Comparison of ENCODE assay signal across 8 mouse cellular contexts in the genomic region with DNA sequence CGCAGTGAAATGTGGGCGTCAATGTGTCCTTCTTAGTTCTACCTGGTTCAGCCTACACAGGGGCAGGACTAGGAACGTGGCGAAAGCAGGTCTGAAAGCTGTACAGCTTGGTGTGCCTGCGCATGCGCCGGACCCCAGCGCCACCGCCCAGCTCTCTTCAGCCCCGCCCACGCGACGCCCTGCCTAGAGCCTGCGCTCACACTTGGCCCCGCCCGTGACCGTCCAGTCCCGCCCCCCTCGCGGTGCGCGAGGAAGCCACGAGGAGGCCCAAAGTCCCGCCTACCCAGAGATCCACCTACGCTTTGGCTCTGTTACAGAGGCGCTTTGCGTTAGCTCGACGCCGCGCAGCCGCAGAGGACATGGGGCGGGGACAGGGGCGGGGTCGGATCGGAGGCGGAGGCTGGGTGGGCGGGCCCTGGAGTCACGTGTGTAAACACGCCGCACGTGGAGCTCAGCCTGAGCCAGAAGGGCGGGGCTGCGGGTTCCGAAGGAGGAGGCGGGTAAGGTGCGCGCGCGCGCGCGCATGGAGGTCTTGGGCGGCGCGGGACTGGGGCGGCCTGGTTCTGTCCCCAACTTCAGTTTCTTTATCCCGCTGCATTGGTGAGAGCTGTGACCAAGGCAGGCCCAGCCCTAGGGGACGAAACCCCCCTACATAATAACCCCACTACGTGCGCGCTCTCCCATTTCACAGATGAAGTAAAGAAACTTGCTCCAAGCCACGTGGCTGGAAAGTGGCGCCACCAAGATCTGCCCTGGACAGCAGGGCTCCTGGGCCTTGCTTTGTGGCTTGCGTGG. TPM values are rescaled to one million over a fixed set of nuclear protein-coding genes. Genes with fewer than 3 reads are reported as not detected.
DNase-seq lines count a peak whose midpoint lies in the region; ATAC-seq and TF ChIP-seq lines count a peak whose summit lies in the region.

No protein-coding gene starts in this region.

- no peak overlapping the region; the same call in 1 of the 2 replicates for H3K9ac ChIP-seq in embryonic facial prominence, embryonic 15.5 days
- 0 out of 2 replicates have a peak overlapping the region, but pooled peaks have one; percentile 40 for H3K9ac ChIP-seq in limb, embryonic 14.5 days (ENCODE audit: low read depth, low read length, severe bottlenecking)
- peak overlapping the region; percentile 55 for H3K9ac ChIP-seq in midbrain, postnatal 0 days (replicated peaks; ENCODE audit: low read length, poor library complexity, severe bottlenecking)

- no peaks in the 10 kb centered on the region for H3K36me3 ChIP-seq in embryonic facial prominence, embryonic 15.5 days
- no peaks in the 10 kb centered on the region for H3K36me3 ChIP-seq in limb, embryonic 14.5 days (ENCODE audit: control insufficient read depth, insufficient read depth, low read length)
- H3K36me3 ChIP-seq in midbrain, postnatal 0 days (ENCODE audit: insufficient read depth, low read length): no peaks in the 10 kb centered on the region

- H3K27ac ChIP-seq in bone marrow, adult 2 months (ENCODE audit: control insufficient read depth, insufficient read depth, low read depth, low read length, poor library complexity): 0 out of 2 replicates have a peak overlapping the region, but pooled peaks have one; percentile 8
- peak overlapping the region; percentile 75 for H3K27ac ChIP-seq in embryonic facial prominence, embryonic 15.5 days (replicated peaks)
- 0 out of 2 replicates have a peak overlapping the region, but pooled peaks have one; percentile 52 for H3K27ac ChIP-seq in limb, embryonic 14.5 days (replicated peaks; ENCODE audit: low read depth, low read length)
- H3K27ac ChIP-seq in midbrain, postnatal 0 days (ENCODE audit: low read depth, low read length): no peak overlapping the region

- ATAC-seq in embryonic facial prominence, embryonic 15.5 days (ENCODE audit: insufficient number of reproducible peaks, low FRiP score, low TSS enrichment, low read depth): peak; percentile 98
- ATAC-seq in limb, embryonic 14.5 days (ENCODE audit: low FRiP score, low read depth): peak; percentile 96
- ATAC-seq in midbrain, postnatal 0 days (ENCODE audit: low FRiP score): peak; percentile 98

- H3K27me3 ChIP-seq in embryonic facial prominence, embryonic 15.5 days: no peaks in the 10 kb centered on the region
- H3K27me3 ChIP-seq in limb, embryonic 14.5 days (ENCODE audit: control insufficient read depth, insufficient read depth, low read length): no peaks in the 10 kb centered on the region
- peaks cover 12% of the 10 kb centered on the region for H3K27me3 ChIP-seq in midbrain, postnatal 0 days (ENCODE audit: insufficient read depth, low read length)

- TF ChIP-seq POLR2A in bone marrow, adult 2 months (IDR thresholded peaks at IDR 0.05; ENCODE audit: borderline replicate concordance, control insufficient read depth, low read depth, low read length): peak; percentile 8; the same call in 1 of the 2 replicates
- TF ChIP-seq POLR2A in limb, embryonic 14.5 days (IDR thresholded peaks at IDR 0.05; ENCODE audit: borderline replicate concordance, extremely low read depth, insufficient read depth, insufficient read length): peak; percentile 39; the same call in 1 of the 2 replicates

- peak; percentile 99 for DNase-seq in 416B (ENCODE audit: low read depth)
- peak; percentile 99 for DNase-seq in heart, adult 8-10 months (ENCODE audit: low spot score)
- DNase-seq in kidney, adult 9 months: peak; percentile 100
- peak; percentile 98 for DNase-seq in limb, embryonic 14.5 days (ENCODE audit: low spot score)
- peak; percentile 99 for DNase-seq in midbrain, postnatal 0 days (ENCODE audit: low spot score)
- peak; percentile 99 for DNase-seq in spleen, postnatal 14 days (ENCODE audit: low spot score in 2 of 2)

- TF ChIP-seq CTCF in bone marrow, adult 2 months (IDR thresholded peaks at IDR 0.05; ENCODE audit: control insufficient read depth, insufficient read depth, low read length): 0 out of 2 replicates have a peak, but pooled peaks have one; percentile 1
- peak; percentile 13; the same call in 1 of the 2 replicates for TF ChIP-seq CTCF in midbrain, postnatal 0 days (IDR thresholded peaks at IDR 0.05)

- H3K9me3 ChIP-seq in embryonic facial prominence, embryonic 15.5 days (replicated peaks): no peaks in the 10 kb centered on the region
- no peaks in the 10 kb centered on the region for H3K9me3 ChIP-seq in limb, embryonic 14.5 days (ENCODE audit: control insufficient read depth, low read length)
- H3K9me3 ChIP-seq in midbrain, postnatal 0 days (ENCODE audit: low read length): no peaks in the 10 kb centered on the region

- under 1% methylated on average over 65 of the region's 65 CpGs for WGBS in bone marrow, adult 2 months
- under 1% methylated on average over 65 of the region's 65 CpGs for WGBS in embryonic facial prominence, embryonic 15.5 days
- 0% methylated on average over 58 of the region's 65 CpGs for WGBS in limb, embryonic 14.5 days
- under 1% methylated on average over 63 of the region's 65 CpGs for WGBS in midbrain, postnatal 0 days

- peak overlapping the region; percentile 90 for H3K4me2 ChIP-seq in embryonic facial prominence, embryonic 15.5 days (replicated peaks)
- H3K4me2 ChIP-seq in limb, embryonic 14.5 days (replicated peaks; ENCODE audit: low read depth, low read length, severe bottlenecking): peak overlapping the region; percentile 66
- H3K4me2 ChIP-seq in midbrain, postnatal 0 days (ENCODE audit: low read depth, low read length, poor library complexity, severe bottlenecking): peak overlapping the region; percentile 77

- peak overlapping the region; percentile 65 for H3K4me3 ChIP-seq in bone marrow, adult 2 months (replicated peaks; ENCODE audit: control insufficient read depth, low read depth, low read length)
- H3K4me3 ChIP-seq in embryonic facial prominence, embryonic 15.5 days (replicated peaks): peak overlapping the region; percentile 52
- H3K4me3 ChIP-seq in limb, embryonic 14.5 days (replicated peaks; ENCODE audit: low read length): peak overlapping the region; percentile 39
- H3K4me3 ChIP-seq in midbrain, postnatal 0 days (ENCODE audit: low read depth, low read length): peak overlapping the region; percentile 38

- H3K4me1 ChIP-seq in bone marrow, adult 2 months (ENCODE audit: control insufficient read depth, insufficient read depth, low read length): peaks cover 3% of the 10 kb centered on the region
- H3K4me1 ChIP-seq in embryonic facial prominence, embryonic 15.5 days: peaks cover 24% of the 10 kb centered on the region
- H3K4me1 ChIP-seq in limb, embryonic 14.5 days (ENCODE audit: control insufficient read depth, insufficient read depth, low read length): peaks cover 11% of the 10 kb centered on the region
- peaks cover 3% of the 10 kb centered on the region; the same call in 1 of the 2 replicates for H3K4me1 ChIP-seq in midbrain, postnatal 0 days (ENCODE audit: insufficient read depth, low read length)

RNA-seq across cellular contexts. Expression of a gene that starts 22.4 kb away (rescaled TPM):
- polyA plus RNA-seq in bone marrow, adult 2 months (2011; ENCODE audit: insufficient read depth, insufficient read length, low replicate concordance, missing spikeins): 54.8 and 58.5 TPM in 2 replicates
- 59.9 and 62.3 TPM in 2 replicates for polyA plus RNA-seq in embryonic facial prominence, embryonic 15.5 days (2015; fragmentation: Nextera tagmentation; extraction: Ambion mirVana)
- total RNA-seq in heart, adult 8-10 months (2022): 1 to 10 TPM in 3 of 4 experiments, under 1 TPM in 1; 0.95 to 2.2 (median 1.7) TPM
- 59.9 and 66.6 TPM in 2 replicates for polyA plus RNA-seq in limb, embryonic 14.5 days (2012; rRNA removed)
- 67.8 and 71.8 TPM in 2 replicates for polyA plus RNA-seq in limb, embryonic 14.5 days (2014; fragmentation: Nextera tagmentation; extraction: Ambion mirVana)
- total RNA-seq in midbrain, postnatal 0 days (2014; rRNA removed): 9.5 and 11.4 TPM in 2 replicates
- 13.2 and 13.4 TPM in 2 replicates for polyA plus RNA-seq in midbrain, postnatal 0 days (2015; fragmentation: Nextera tagmentation; extraction: Ambion mirVana)
